Mouse (Mus musculus): Measurements from ENCODE around the gene Ptchd1. TPM values are rescaled to one million over a fixed set of nuclear protein-coding genes. Genes with fewer than 3 reads are reported as not detected.

Ptchd1 gene
- total RNA-seq (2021): 0.15 and 0.68 TPM in 2 replicates
- long read RNA-seq, experiment 1: 0 reads
- long read RNA-seq, experiment 2: 0 reads

- DNase-seq: no peak
Measured at GRCm38 (mm10) chrX:155623701-155624281, at the start of gene Ptchd1. Ptchd1 (minus strand) TSS chrX:155623814.

- no peak for DNase-seq
Measured at GRCm38 (mm10) chrX:155657971-155658370, 34.4 kb upstream of the Ptchd1 start.

GRCm38 (mm10) chrX:155645975-155646374, 22.4 kb upstream of the Ptchd1 start:
- DNase-seq: no peak

- no peak for DNase-seq
Measured at GRCm38 (mm10) chrX:155643975-155644374, 20.4 kb upstream of the Ptchd1 start.

- no peak for DNase-seq
Measured at GRCm38 (mm10) chrX:155625671-155626196, 2.1 kb upstream of the Ptchd1 start.

- no peak for DNase-seq
Measured at GRCm38 (mm10) chrX:155624895-155625294, 1.3 kb upstream of the Ptchd1 start.

- DNase-seq: no peak
Measured at GRCm38 (mm10) chrX:155624341-155624841, 777 bp upstream of the Ptchd1 start, which contains the start of gene Gm15155. Gm15155 (plus strand) TSS chrX:155624741.

GRCm38 (mm10) chrX:155622961-155623599, 534 bp downstream of the Ptchd1 start:
- no peak for DNase-seq

- no peak for DNase-seq
Measured at GRCm38 (mm10) chrX:155622527-155622926, 1.1 kb downstream of the Ptchd1 start.

GRCm38 (mm10) chrX:155601196-155601595, 22.4 kb downstream of the Ptchd1 start:
- no peak for DNase-seq

GRCm38 (mm10) chrX:155596390-155596789, 27.2 kb downstream of the Ptchd1 start:
- no peak for DNase-seq

GRCm38 (mm10) chrX:155594685-155595084, 28.9 kb downstream of the Ptchd1 start:
- no peak for DNase-seq

- DNase-seq: no peak
Measured at GRCm38 (mm10) chrX:155592467-155592866, 31.1 kb downstream of the Ptchd1 start.

GRCm38 (mm10) chrX:155591490-155591889, 32.1 kb downstream of the Ptchd1 start:
- DNase-seq: no peak

- DNase-seq: no peak
Measured at GRCm38 (mm10) chrX:155584586-155584985, 39.0 kb downstream of the Ptchd1 start.

GRCm38 (mm10) chrX:155579791-155580190, 43.8 kb downstream of the Ptchd1 start:
- no peak for DNase-seq

- no peak for DNase-seq
Measured at GRCm38 (mm10) chrX:155572396-155572795, 51.2 kb downstream of the Ptchd1 start.

- DNase-seq: no peak
Measured at GRCm38 (mm10) chrX:155543780-155544179, 79.8 kb downstream of the Ptchd1 start.

Other genes with a start within 250 kb of the Ptchd1 start
- not detected in 2 replicates for gene Gm15155, start 927 bp upstream of the Ptchd1 start, total RNA-seq (2021)

Data from adrenal gland, postnatal 14 days (tissue).